Mouse (Mus musculus) lung, embryonic 16.5 days (tissue): ENCODE results near the gene Apoc2. TPM values are rescaled to one million over a fixed set of nuclear protein-coding genes. Genes with fewer than 3 reads are reported as not detected.
"Not testable (repeated sequence)": the region's sequence is repeated elsewhere in the genome, so short reads cannot be mapped to it uniquely, and the experiment has no call there.

Source experiments
- ATAC-seq: fragments of 200-750 bp; cut with Nextera tagmentation; 2 replicates; pipeline ENCODE4 v1.8.0; 2017; ENCODE audit warnings: low read depth, mild to moderate bottlenecking, moderate library complexity
- H3K27ac ChIP-seq: fragments of 300-500 bp; sonication (generic); 2 replicates; pipeline ENCODE4 v1.5.1; 2014; ENCODE audit warnings: mild to moderate bottlenecking, control low read depth, low read length
- H3K27me3 ChIP-seq: fragments of 300-500 bp; sonication (generic); 2 replicates; pipeline ENCODE4 v1.6.1; 2014; ENCODE audit warnings: low read depth, low read length, mixed read lengths; ENCODE audit not compliant: control insufficient read depth, insufficient read depth
- H3K36me3 ChIP-seq: fragments of 300-500 bp; sonication (generic); 2 replicates; pipeline ENCODE4 v1.6.1; 2014; ENCODE audit warnings: low read length; ENCODE audit not compliant: control insufficient read depth, insufficient read depth
- H3K4me1 ChIP-seq: fragments of 300-500 bp; sonication (generic); replicated peaks from 2 replicates; pipeline ENCODE4 v1.6.1; 2014; ENCODE audit warnings: low read length, mixed read lengths; ENCODE audit not compliant: control insufficient read depth, insufficient read depth
- H3K4me2 ChIP-seq: fragments of 300-500 bp; sonication (generic); 2 replicates; pipeline ENCODE4 v1.6.1; 2014; ENCODE audit warnings: low read depth, low read length, control low read depth
- H3K4me3 ChIP-seq: fragments of 300-500 bp; sonication (generic); 2 replicates; pipeline ENCODE4 v1.5.1; 2014; ENCODE audit warnings: mild to moderate bottlenecking, low read length, control low read depth
- H3K9ac ChIP-seq: fragments of 300-500 bp; sonication (generic); 2 replicates; pipeline ENCODE4 v1.6.1; 2014; ENCODE audit warnings: low read length, control low read depth
- H3K9me3 ChIP-seq: fragments of 300-500 bp; sonication (generic); 2 replicates; pipeline ENCODE4 v1.6.1; 2016; ENCODE audit warnings: low read length; ENCODE audit not compliant: control insufficient read depth
- WGBS: fragments of 180-500 bp; shearing (Covaris S2); extraction: QIAGEN DNeasy Blood & Tissue Kit; methylation state at CpG from one replicate; pipeline ENCODE4 v1.1.7; 2014; 5-methylcytosine and 5-hydroxymethylcytosine counted together
- polyA plus RNA-seq: library from polyadenylated mRNA; unstranded; fragments of >200 nt; fragmentation: Nextera tagmentation; extraction: Ambion mirVana; gene quantifications from 2 replicates; pipeline ENCODE4 v1.2.1, GENCODE M21; 2015

The Apoc2 gene
- polyA plus RNA-seq, 1 experiment from 2014 or later = 3.3 TPM

DNA sequence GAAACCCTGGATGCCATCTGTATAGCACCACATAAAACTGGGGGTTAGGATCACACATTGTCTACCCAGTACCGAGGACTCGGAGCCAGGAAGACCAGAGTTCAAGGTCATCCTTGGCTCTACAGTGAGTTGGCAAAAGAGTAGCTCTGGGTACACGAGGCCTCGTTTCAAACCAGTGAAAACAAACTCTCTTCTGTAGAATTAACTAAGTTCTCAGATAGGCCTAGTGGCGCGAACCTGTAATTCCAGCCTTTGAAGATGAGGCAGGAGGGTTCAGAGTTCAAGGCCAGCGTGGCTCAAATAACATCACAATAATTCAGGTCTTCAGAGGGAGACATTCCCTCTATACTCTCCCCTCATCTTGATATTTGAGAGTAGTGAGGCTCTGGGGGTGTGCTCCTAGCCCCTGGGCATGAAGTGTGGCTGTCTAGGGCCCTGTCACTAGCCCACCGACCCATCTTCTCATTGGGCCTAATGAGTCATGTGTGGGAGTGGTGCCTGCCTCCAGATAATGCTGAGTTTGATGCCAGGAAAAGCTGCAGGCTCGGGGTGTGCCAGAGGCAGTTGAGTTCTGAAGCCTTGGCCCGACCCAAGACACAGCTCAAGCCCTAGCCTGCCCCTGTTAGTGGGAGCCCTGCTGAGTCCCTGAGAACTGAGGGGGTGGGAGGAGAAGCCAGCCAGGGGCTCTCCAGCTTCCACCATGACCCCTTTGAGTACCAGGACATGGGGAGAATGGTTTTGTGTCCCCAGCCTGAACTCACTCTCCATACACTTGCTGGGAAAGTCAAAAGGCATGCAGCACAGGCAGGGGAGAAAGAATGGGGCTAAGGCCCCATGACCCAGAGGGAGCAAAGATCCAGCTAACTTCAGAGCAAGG, 16.8 kb upstream of the Apoc2 start:
- ATAC-seq = no peak
- peaks cover 40% of the 10 kb centered on the region for H3K4me1 ChIP-seq
- 74% methylated on average over 10 of the region's 10 CpGs for WGBS

DNA sequence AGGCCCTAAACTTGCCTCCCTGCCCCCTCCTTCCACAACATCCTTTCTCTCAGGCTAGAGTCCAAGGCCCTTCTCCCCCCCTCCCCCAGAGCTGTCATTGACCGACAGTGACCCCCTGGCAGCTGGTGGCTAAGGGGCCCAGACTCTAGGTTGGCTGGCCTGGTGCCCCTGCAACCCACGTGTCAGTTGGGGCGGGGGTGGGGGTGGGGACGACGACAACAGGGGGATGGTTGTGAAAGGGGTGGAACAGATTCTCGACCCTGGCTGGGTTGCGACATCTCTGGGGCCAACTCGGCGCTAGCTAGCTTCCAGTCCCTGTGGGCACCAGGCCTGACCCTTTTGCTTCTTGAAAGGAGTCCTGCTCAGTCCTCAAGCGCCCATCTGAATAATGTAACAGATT, 15.7 kb upstream of the Apoc2 start:
- Histone ChIP-seq H3K4me1 (peaks cover 31% of the 10 kb centered on the region), H3K9ac (no peak overlapping the region; the same call in 1 of the 2 replicates), H3K4me3 (no peak overlapping the region), H3K9me3 (peaks cover 4% of the 10 kb centered on the region; the same call in 1 of the 2 replicates), H3K27me3 (no peaks in the 10 kb centered on the region), H3K27ac (peak overlapping the region; percentile 76), H3K36me3 (peaks cover 8% of the 10 kb centered on the region), H3K4me2 (no peak overlapping the region)
- WGBS = 17% methylated on average over 10 of the region's 10 CpGs
- peak; percentile 77 for ATAC-seq

More for the DNA sequence above, 16.8 kb upstream of the Apoc2 start:
- Histone ChIP-seq H3K36me3 (peaks cover 8% of the 10 kb centered on the region), H3K27me3 (no peaks in the 10 kb centered on the region), H3K4me2 (no peak overlapping the region), H3K4me3 (no peak overlapping the region), H3K9me3 (peaks cover 4% of the 10 kb centered on the region; the same call in 1 of the 2 replicates), H3K9ac (peak overlapping the region; percentile 4; the same call in 1 of the 2 replicates), H3K27ac (peak overlapping the region; percentile 76)

DNA sequence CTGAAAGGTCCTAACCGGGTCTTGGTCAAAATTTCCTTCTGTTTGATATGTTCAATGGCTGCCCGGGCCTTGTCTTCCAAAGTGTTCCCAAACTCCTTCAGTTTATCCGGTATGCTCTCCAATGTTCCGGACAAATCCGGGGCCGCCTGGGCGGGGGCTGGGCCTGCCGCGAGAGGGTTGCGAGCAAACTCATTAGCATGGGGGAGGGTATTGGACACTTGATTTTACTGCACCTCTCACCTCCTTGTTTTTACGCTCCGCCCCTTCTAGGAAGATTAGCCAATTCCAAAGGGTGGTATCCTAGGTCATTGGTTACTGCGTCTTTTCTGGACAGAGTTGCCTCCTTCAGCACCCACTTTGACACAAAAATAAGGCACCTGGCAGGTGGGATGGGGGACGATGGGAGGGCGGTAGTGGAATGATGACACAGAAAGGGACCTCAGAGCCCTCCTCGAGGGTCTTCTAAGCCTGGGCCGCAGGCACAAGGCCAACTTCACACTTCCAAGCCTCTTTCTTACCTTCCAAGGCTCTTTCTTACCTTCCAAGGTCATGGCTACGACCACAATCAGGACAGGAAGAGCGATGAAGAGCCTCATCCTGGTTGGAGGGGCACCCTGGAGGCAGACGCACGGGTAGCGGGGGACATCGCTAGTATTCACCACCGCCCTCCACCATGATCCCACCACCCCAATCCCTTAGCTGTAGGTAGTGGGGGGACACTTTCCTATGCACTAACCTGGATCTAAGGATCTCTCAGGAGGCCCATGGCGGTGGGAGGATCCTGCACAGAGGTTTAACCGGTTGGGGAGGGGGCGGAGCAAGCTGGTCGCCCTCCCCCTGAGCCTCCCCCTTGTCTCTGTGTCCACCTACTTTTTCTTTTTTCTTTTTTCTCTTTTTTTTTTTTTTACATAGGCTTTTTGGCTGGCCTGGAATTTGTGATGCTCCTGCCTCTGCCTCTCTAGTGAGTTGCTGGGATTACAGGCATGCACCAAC, 14.4 kb upstream of the Apoc2 start, which contains the start of gene Apoc1:
Apoc1 (minus strand) TSS at position 788 of the 993 bp plus-strand sequence.
- Histone ChIP-seq H3K27me3 (no peaks in the 10 kb centered on the region), H3K36me3 (peaks cover 8% of the 10 kb centered on the region), H3K9ac (peak within 1 kb of the TSS; percentile 28), H3K4me3 (no peak within 1 kb of the TSS), H3K27ac (peak within 1 kb of the TSS; percentile 76), H3K4me2 (peak within 1 kb of the TSS; percentile 7), H3K4me1 (peaks cover 31% of the 10 kb centered on the region), H3K9me3 (peaks cover 4% of the 10 kb centered on the region; the same call in 1 of the 2 replicates)
- no peak for ATAC-seq
- 42% methylated on average over 28 of the region's 28 CpGs for whole genome bisulfite sequencing

DNA sequence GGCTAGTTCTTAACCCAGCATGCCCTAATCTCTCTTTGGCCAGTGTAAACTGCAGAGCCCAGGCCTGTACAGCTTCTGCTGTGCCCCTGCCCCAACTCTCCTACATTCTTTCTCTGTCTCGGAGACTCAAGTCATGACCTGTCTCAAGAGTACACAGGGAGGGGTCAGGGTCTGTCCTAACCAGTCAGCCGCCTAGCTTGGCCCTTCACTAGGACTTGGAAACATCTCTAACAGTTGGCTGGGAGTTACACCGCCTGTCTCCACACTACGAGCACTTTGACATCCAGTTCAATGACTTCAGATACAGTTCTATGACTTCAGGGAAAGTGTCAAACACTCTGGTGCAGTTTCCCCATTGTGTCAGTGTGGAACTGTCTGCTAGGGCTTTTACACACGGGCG, 13.7 kb upstream of the Apoc2 start:
- Histone ChIP-seq H3K27ac (peak overlapping the region; percentile 48; the same call in 1 of the 2 replicates), H3K9me3 (peaks cover 1% of the 10 kb centered on the region; the same call in 1 of the 2 replicates), H3K4me3 (no peak overlapping the region), H3K4me1 (peaks cover 31% of the 10 kb centered on the region), H3K36me3 (peaks cover 2% of the 10 kb centered on the region), H3K9ac (no peak overlapping the region; the same call in 1 of the 2 replicates), H3K27me3 (no peaks in the 10 kb centered on the region), H3K4me2 (peak overlapping the region; percentile 7)
- whole genome bisulfite sequencing = 60% methylated on average over 6 of the region's 6 CpGs
- no peak for ATAC-seq

DNA sequence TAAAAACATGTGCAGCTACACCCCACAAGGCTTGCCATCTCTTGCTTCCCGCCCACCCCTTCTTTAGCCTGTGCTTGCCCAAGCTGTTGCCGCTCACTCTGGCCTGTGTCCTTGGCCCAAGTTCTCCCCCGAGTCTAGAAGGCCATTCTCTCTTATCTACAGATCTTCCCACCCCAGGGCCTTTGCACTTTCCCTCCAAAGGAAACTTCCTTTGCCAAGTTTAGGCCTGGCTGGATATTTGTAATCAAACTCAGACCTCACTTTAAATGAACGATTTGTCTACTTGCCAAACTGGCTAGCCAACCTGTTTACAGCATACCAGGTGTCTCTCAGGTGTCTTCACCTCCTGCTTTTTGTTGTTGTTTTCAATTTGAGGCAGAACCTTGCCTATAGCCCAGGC, 13.1 kb upstream of the Apoc2 start:
- H3K9me3 ChIP-seq = no peaks in the 10 kb centered on the region
- 80% methylated on average over 4 of the region's 4 CpGs for WGBS

DNA sequence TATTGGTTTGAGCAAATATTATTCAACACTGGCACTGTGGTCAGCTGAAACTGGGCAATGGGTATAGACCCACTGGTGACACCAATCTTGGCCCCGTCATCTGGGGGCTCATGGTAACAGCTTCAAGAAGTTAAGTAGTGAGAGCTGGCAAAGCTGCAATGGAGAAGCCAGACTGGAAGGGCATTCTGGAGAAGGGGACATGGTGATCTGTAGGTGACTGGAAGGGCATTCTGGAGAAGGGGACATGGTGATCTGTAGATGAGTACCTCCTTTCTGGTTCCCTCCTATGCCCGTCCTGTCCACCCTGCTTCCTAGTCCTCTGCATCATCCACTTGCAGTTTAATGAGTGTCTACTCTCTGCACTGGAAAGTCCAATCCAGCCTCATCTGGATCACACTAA, 10.9 kb upstream of the Apoc2 start:
- Histone ChIP-seq H3K36me3 (no peaks in the 10 kb centered on the region), H3K27ac (no peak overlapping the region), H3K4me3 (no peak overlapping the region), H3K4me2 (no peak overlapping the region), H3K27me3 (no peaks in the 10 kb centered on the region), H3K9me3 (no peaks in the 10 kb centered on the region), H3K4me1 (peaks cover 21% of the 10 kb centered on the region), H3K9ac (no peak overlapping the region)
- ATAC-seq = no peak
- 91% methylated on average over 2 of the region's 2 CpGs for WGBS

More for the DNA sequence above, 13.1 kb upstream of the Apoc2 start:
- Histone ChIP-seq H3K4me1 (peaks cover 31% of the 10 kb centered on the region), H3K36me3 (no peaks in the 10 kb centered on the region), H3K9ac (no peak overlapping the region), H3K27ac (no peak overlapping the region), H3K27me3 (no peaks in the 10 kb centered on the region), H3K4me2 (no peak overlapping the region), H3K4me3 (no peak overlapping the region)
- ATAC-seq = no peak

DNA sequence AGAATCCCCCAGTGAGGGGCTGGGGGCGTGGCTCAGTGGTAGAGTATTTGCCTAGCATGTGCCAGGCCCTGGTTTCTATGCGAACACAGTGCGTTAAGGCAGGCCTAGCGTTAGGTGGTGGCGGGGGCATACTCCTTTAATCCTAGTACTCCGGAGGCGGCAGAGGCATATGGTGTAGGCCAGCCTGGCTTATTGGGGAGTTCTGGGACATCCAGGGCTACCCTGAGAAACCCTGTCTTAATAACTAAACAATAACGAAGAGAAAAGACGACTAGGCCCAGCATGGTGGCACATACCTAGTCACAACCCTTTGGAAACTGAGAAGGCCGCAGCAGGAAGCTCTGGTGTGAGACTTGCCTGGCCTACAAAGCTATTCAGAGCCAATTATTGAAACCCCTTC, 10.4 kb upstream of the Apoc2 start:
- no peak overlapping the region for H3K4me2 ChIP-seq
- ATAC-seq = no peak
- H3K4me1 ChIP-seq = peaks cover 19% of the 10 kb centered on the region
- H3K27me3 ChIP-seq = no peaks in the 10 kb centered on the region
- H3K9ac ChIP-seq = no peak overlapping the region
- 92% methylated on average over 10 of the region's 10 CpGs for WGBS
- no peak overlapping the region for H3K27ac ChIP-seq
- no peaks in the 10 kb centered on the region for H3K9me3 ChIP-seq
- H3K36me3 ChIP-seq = no peaks in the 10 kb centered on the region
- no peak overlapping the region for H3K4me3 ChIP-seq

DNA sequence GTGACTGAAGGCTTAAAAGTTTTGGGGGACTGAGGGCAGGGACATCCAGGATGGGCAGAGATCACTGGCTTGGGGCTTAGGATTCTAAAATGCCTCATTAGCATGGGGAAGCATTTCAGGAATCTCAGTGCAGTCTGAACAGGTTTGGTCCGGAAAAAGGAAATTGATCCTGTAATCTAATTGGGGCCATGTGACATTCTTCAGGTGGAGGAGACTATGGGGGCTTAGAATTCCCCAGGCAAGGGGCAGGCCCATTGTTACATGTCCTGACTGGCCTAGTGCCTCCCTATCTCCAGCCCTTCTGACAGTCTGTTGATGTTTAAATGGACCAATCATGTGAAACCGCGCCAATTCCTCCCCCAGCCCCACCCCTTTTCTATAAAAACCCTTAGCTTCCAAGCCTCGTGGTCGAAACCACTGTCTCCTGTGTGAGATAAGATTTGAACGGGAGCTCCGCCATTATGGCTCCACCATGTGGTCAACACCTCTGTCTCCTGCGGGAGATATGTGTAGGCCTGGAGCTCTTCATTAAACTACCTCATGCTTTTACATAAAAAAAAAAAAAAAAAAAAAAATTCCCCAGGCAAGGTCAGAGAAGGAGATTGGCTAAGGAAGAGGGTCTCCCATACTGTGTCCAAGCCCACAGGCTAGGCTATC, 9.3 kb upstream of the Apoc2 start:
- WGBS = 51% methylated on average over 8 of the region's 8 CpGs
- H3K4me1 ChIP-seq, H3K36me3 ChIP-seq, H3K4me2 ChIP-seq, H3K27me3 ChIP-seq, H3K9me3 ChIP-seq, ATAC-seq, H3K9ac ChIP-seq, H3K4me3 ChIP-seq, H3K27ac ChIP-seq: not testable (repeated sequence)
